Mouse (Mus musculus) A20 (cell line): ENCODE data around the gene Mgme1.
A peak's percentile ranks its signal among the peaks of the same experiment; 100 is the strongest.

ENCODE experiments used
- DNase-seq: peaks from one replicate; pipeline ENCODE4 v3.0.0-alpha.2; 2011; ENCODE audit warnings: low read depth, low spot score

Gene Mgme1

DNA sequence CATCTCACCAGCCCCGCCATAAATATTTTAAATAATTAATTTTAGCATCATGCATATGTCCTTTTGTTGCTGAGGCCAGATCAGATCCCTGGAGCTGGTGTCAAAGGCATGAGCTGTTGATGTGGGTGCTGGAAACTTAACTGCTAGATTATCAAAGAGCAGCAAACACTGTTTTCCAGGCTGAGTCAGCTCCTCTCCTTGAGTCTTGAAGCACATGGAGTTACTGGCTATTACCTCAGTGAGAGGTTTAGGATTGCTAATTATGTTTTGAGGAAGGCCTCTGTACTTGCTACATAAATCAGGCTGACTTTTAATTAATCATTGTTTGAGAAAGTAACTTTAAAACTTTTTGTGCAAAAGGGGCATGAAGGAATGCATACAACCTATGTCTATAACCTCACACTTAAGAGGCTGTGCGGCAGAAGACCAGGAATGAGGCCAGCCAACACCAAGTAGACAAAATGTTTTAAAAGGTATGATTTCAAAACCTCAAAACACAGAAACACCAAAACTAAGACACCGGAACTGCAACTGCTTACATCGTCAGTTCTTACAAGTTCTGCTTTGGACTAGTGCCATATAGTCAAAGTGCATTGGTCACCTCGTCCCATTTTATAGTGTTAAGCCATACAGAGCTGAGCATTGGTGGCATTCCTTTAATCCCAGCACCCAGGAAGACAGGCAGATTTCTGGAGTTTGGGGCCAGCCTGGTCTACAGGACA is 5.9 kb upstream of the Mgme1 start:
- DNase-seq, result no peak

DNA sequence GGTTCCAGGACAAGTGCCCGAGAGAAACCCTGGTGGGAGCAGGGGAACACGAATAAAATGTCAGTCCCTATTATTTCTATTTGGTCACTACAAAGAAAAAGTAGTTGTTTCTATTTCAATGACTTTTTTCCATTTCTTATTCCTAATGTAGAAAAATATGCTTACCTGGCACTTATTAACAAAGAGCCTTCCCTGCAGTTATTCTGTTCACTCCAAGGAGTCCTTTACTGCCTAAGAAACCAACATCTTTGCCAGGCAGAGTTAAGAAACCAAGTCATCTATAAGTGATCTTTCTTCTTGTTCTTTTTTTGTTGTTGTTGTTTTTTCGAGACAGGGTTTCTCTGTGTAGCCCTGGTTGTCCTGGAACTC is 5.4 kb upstream of the Mgme1 start:
- no peak for DNase-seq

DNA sequence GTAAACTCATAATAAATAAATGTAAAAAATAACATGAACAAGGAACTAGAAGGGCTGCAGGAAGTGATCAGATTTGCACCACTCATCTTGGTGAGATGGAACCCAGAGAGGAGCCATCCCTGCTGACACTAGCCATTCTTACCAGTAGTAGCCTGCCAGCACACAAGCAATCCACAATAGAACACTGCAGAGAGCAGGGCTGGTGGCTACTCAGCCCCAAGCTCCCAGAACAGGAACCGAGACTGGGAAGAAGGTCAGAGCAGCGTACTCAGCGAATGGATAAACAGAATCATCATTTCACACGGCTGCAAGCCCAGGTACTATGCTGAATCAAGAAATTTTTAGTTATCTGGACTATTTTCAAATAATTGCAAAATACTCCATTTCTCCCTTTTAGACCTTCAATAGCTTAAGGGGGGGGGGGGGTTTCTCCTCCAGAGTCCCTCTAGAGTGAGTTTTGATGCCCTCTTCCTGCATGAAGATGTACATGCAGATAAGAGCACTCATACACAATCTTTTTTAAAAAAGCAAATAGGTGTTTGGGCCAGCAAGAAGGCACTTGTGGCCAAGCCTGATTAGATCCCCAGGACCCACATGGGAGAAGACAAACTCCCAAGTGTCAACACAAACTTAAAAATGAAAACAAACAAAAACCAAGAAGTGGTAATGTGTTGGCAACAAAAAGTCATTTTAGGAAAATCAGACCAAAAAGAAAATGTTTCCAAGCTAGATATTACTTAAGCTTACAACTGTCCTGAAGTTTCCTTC is 4.4 kb upstream of the Mgme1 start:
- DNase-seq, result peak; percentile 53

DNA sequence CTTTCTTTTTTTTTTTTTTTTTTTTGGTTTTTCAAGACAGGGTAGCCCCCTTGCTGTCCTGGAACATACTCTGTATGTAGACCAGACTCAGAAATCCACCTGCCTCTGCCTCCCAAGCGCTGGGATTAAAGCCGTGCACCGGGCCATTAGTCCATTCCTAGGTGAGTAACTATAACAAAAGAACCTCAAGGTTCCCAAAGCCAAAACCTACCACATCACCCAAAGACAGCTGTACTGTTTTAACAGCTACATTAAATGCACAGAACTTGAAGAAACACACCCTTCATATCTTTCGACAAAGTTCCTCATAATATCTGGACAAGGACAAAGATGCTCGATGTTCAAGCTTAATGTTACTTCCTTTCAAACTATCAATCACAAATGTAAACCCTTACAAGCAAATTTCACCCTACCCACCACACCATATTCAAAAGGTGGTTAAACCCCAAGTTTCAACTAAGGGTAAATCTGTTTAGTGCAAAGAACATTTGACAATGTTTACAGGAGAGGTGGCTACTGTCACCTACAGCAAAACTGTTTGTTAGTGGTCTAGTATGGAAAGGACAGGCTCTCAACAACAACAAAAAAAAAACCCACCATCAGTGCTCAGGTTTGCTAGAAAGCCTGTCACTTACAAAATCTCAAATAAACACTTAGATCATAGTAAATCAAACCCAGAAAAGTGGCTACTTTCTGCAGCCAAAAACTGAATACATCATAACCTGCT is 3.3 kb upstream of the Mgme1 start:
- DNase-seq, result peak; percentile 14

DNA sequence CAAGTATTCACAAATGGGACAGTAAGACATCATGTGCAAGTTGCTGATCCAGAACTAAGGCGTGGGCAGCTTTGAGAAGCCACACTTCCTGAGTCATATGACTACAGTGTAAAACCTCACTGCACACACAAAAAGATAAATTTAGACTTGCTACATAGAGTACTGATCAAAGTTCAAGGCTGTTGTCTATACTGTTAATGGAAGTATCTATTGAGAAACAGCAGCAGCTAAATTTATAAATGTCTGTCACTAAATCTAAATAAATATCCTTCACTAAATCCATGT is 2.8 kb upstream of the Mgme1 start:
- peak; percentile 43 for DNase-seq

DNA sequence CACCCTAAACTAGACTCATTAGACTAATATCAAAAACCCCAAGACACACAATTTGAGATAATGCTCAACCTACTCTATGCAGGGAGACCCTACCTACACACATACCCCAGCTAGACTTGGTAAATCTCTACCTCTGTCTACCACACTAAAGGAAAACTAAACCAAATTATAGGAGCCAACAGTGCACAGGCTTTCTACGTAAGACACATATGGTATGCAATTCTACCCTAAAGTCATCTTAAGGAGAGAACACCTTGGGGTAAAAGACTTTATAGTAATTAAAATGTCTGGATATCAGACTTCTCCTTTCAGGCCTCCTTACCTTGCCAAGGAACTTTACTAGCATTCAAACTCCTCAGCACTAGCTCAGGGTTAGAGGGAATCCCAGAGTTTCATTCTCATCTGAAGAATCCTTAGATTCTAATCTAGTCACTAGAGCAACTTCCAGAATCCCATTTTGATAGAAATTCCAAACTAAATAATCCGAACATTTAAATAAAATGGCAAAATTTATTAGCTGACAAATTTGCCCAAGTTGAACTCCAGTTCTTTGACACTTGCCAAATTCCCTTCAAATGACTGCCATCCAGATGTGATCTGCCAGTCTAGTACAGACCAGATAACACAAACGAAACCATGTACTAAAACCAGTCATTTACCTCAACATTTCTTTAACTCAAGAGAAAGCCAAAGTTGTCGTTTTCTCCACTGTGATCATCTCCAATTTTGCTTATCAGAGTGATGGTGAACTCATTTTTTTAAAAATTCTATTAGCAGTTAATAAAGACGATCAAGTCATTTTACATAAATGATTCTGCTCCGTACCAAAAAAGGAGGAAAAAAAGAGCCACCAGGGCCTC is 1.8 kb upstream of the Mgme1 start:
- DNase-seq, result peak; percentile 29

DNA sequence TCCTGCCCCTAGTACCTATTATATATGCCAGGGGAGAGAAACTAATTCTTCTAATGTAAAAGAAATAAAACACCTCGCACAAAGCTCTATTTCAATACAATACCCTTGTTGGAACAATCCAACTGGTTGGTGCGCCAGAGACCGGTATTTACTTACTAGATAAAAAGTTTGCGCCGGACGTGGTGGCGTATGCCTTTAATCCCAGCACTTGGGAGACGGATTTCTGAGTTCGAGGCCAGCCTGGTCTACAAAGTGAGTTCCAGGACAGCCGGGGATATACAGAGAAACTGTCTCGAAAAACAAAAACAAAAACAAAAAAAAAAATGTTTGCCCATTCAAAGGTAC is 1.2 kb upstream of the Mgme1 start:
- DNase-seq, result peak; percentile 51

DNA sequence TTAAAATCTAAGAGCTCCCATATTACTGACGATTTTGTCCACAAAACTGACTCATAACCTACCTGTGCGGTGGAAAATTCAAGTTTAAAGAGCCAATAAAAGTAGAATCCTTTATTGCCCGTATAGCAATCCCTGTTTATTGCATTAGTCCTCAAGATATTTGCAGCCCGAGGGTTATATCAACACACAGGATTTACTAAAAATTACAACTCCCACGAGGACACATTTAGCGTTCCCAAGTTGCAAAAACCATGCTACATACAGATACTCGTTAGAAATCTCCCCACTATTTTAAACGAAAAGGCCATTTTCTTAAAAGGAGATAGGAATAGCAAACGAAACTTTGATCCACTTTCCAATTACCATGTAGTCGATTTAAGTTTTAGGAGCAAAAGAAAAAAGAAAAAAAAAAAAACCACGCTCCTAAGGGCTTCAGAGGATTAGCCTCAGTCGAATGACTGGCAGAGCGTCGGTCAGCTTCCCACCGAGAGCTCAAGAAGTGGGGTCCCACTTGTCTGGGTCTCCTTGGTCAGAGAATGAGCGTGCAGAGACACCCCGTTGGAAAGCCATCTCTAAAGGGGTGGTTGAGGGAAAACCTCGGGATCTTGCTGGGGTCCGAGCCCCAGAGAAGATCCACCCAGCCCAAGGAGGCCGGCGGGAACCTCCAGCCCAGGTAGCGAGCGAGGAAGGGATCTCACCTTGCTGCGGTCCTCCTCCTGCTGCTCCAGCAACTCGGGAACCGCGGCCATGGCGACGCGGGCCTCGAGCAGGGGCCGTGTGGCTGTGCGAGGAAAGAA is 586 bp upstream of the Mgme1 start:
- DNase-seq, result no peak

DNA sequence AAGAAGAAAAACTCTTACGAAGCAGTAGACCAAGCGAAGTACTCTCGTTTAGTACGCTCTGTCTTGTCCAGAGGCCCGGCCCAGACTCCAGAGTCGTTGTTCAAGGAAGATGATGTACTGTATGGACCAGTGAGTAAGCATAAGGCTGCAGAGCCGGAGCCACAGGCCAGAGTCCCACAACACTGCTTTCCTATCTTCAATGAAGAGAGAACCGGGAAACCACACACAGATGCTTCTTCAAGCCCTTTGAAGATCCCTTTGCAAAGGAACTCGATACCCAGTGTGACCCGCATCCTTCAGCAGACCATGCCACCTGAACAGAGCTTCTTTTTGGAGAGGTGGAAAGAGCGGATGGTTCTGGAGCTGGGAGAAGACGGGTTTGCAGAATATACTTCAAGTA is 1.6 kb downstream of the Mgme1 start:
- DNase-seq, result peak; percentile 48

DNA sequence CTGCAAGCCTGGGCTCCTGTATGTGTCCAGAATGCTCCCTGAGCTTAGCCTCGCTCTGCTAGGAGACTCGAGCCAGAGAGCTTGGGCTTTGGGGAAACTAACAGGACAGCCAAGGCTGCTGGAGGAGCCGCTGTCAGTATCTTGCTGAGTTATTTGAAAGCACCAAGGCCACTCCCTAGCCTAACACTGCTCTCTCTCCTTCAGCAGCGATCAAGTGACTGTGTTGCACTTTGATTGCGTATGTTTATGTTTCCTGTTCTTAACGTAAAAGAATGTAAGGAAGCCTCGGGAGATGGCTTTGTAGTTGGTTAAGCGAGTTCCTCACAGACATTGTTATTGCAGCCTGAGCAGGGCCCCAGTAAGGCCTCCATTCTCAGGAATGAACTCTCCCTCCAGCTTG is 4.3 kb downstream of the Mgme1 start:
- DNase-seq, result no peak

DNA sequence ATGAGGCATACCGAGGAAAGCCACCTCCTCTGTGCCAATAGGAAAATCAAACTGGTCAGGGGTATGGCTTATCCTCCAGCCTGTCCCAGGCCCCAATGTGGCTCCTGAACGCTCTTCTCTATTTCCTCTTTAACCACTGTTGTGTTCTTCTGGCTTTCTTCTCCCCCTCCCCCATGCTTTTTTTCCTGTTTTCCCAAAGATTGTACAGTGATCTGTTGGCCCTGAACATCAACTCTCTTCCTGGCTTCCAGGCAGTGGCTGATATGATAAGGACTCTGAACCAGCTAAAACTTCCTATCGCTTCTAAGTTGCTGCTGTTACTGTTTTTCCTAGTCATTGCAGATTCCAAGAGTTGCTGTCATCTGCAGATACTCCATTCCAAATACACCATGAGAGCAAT is 6.4 kb downstream of the Mgme1 start:
- no peak for DNase-seq

DNA sequence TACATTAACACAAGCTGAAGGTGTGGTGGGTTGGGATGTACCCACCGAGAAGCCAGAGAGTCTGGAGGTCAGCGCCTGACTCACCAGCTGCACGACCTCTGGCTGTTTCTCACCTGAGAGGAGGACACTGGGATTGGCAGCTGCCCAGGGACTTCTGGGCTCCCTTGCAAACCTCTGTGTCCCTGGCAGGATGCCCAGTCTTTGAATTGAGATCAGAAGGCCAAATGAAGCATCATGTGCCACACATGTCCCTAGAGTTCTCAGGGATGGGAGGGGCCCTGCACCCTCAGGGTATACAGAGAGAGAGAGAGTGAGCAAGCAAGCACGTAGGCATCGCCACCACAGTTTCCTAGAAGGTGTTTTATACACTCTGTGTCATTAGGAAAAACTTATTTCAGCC is 9.3 kb downstream of the Mgme1 start:
- no peak for DNase-seq

DNA sequence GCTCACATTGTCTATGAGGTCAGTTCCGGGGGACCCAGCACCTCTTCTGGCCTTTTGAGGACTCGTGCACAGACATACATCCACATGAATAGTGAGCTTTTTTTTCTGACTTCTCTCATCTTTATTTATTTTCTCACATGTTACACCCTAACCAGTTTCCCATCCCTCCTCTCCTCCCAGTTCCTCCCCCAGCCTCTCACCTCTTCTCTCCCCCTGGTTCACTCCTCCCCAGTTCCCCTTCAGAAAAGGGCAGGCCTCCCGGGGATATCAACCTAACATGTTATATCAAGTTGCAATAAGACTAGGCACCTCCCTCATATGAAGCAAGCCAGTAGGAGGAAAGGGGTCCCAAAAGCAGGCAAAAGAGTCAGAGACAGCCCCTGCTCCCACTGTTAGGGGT is 10.1 kb downstream of the Mgme1 start:
- no peak for DNase-seq

DNA sequence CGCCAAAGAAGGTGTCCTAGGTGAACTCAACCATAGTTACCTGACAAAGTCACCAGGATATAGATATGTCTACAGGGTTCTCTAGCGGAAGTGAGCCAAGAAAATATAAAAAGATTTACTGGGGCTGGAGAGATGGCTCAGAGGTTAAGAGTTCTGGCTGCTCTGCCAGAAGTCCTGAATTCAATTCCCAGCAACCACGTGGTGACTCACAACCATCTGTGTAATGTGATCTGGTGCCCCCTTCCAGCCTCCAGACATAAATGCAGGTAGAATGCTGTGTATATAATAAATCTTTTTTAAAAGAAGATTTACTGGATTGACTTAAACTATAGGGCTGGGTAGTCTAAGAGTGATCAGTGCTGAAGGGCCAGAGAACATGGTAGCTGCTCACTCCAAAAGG is 11.0 kb downstream of the Mgme1 start:
- DNase-seq, result no peak

DNA sequence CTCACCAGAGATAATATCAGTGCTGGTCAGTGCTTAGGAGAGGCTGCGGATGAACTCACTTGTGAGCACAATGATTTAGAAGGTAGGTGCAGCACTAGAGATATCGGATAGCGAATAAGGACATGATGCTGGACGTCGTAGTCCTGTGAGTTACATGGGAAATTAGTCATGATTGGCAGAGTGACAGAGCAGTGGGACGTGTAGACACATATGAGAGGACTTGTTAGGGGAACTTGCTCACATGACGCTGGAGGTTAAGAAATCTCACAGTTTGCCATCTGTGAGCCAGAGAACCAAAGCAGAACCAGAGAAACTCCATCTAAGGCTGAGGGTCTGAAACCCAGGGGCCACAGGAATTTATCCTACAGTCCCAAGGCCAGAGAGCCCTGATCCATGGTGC is 19.9 kb downstream of the Mgme1 start:
- DNase-seq, result no peak

DNA sequence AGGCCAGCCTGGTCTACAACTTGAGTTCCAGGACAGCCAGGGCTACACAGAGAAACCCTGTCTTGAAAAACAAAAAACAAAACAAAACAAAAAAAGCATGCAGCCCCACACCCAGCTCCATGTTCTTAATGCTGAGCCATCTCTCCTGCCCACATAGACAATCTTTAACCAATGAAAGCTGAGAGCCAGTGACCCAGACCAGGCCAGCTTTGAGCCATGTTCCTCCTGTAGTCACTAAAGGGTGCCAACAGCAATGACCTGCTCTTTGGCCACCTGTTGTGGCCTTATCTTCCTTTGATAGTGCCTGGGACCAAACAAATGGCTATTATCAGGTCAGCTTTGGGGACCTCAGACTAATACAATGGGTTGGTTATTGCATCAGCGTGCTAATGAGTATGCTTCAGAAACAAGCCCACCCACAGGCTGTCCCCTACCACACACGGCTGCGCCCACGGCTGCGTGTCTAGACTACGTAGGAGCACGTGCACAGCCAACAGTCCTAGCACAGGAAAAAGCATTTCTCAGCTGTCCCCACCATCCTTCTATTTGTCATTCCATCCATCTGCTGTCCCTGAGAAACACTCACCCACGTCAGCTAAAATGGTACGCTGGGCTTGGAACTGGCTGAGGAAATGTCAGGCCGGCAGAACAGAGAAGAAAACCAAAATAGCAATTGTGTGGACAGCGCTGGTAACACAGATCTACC is 21.3 kb downstream of the Mgme1 start:
- DNase-seq, result no peak

DNA sequence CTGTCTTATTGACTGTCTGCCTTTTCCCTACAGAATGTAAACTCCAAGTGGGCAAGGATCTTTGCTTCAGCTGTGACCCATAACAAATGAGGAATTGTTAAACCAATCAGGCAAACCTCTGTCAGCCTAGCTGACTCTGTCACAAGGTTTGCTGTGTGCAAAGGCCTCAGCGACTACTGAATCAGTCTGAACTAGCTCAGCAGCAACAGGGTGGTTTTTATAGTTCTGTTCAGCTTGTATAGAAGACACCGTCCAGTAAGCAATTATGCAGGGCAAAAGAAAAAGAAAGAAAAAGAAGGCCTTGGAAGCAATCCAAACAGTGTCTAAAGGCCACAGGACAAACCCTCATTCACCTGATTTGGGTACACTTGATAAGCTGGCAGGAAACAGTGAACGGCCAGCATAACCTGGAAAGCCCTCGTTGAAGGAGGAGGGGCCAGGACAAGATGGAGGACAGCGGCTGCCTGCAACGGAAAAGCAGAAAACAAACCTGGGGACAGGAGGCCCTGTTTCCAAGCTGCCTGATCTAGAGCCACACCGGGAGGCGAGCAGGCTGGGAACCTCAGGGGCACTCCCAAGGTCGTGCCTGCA is 24.8 kb downstream of the Mgme1 start:
- no peak for DNase-seq

DNA sequence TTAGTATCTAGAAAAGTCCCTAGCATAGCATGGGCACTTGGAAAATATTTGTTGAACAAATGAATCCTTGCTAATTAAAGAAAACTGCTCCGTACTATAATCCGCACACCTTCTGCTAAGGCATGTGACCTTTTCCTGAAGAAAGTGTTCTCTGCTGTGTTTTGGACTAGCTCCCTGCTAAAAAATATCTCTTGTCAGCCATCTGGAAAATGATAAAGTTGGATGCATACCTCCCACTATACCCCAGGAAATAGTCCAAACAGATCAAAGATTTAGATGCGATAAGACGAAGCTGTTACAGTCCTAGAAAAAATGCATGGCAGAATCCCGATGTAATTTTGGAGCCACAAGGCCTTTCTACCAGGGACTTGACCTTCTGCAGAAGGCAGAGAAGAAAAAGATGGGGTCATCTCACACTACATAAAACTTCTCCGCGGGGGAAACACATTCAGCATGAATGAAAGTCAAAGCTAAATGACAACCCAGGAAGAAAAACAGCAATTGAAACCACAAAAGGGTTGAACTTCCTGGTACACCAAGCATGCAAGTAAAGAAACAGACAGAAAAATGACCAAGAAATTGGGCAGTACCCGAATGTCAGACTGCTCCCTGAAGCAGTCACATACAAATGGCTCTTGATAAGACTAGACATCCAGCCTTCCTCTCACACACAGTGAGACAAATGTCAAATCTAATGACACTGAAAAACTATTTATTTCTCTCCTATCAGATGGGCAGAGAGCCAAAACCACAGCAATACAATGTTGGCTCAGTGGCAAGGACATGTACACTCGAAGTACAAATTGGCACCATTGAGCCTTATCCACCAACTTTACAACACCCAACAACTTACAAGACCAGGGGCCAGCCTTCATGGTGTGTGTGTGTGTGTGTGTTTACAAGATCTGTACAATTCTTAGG is 29.5 kb downstream of the Mgme1 start:
- DNase-seq, result no peak

DNA sequence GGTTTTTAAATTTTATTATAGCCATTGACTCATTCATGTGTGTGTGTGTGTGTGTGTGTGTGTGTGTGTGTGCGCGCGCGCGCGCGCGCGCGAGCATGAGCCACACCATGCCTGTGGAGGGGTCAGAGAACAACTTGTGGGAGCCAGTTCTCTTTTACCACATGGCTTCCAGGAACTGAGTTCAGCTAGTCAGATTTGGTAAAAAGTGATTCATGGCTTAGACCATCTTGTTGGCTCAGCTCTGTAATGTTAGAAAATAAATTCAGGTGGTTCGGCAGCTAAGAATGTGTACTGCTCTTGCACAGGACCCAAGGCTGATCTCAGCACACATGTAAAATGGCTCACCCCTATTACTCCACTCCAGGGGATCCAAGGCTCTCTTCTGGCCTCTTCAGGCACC is 30.6 kb downstream of the Mgme1 start:
- DNase-seq, result no peak
